In genomic region chr13:54760164-54760795, GRCm38 (mm10) we compare ENCODE assay signal across 13 mouse cellular contexts. TPM values are rescaled to one million over a fixed set of nuclear protein-coding genes. Genes with fewer than 3 reads are reported as not detected.
DNase-seq lines count a peak whose midpoint lies in the region; ATAC-seq lines count a peak whose summit lies in the region.
"Had no signal": no experiment of that assay in that cellular context is flagged by ENCODE, and none has a peak within 500 bp of the region (broad histone marks: within the 10 kb centered on the region; RNA-seq: fewer than 3 reads in every experiment).

No protein-coding gene starts in this region.

- peaks cover 39% of the 10 kb centered on the region for H3K27me3 ChIP-seq in neural tube, embryonic 15.5 days (replicated peaks)
- peaks cover 29% of the 10 kb centered on the region; the same call in 1 of the 2 replicates for H3K27me3 ChIP-seq in midbrain, embryonic 14.5 days (ENCODE audit: control insufficient read depth, insufficient read depth, low read length)

- intact Hi-C loops in left cerebral cortex, postnatal 10 days (cut with DNase I) = no loop called here
- intact Hi-C loops in heart, postnatal 10 days (cut with DNase I) = loop anchor here (10.0 kb wide), 1 partner anchor 45 kb away; no protein-coding TSS in a partner anchor

- H3K4me2 ChIP-seq in neural tube, embryonic 15.5 days = no peak overlapping the region
- H3K4me2 ChIP-seq in midbrain, embryonic 14.5 days (ENCODE audit: low read length) = no peak overlapping the region

- H3K9me3 ChIP-seq in neural tube, embryonic 15.5 days (replicated peaks) = no peaks in the 10 kb centered on the region
- no peaks in the 10 kb centered on the region for H3K9me3 ChIP-seq in midbrain, embryonic 14.5 days (ENCODE audit: control insufficient read depth, low read length)

- no peak overlapping the region for H3K9ac ChIP-seq in neural tube, embryonic 15.5 days (replicated peaks)
- no peak overlapping the region for H3K9ac ChIP-seq in midbrain, embryonic 14.5 days (replicated peaks; ENCODE audit: low read length)

- H3K27ac ChIP-seq in neural tube, embryonic 15.5 days (replicated peaks) = no peak overlapping the region
- no peak overlapping the region for H3K27ac ChIP-seq in midbrain, embryonic 14.5 days (replicated peaks; ENCODE audit: low read depth, low read length)
- H3K27ac ChIP-seq: macrophage had no signal

- H3K4me3 ChIP-seq in neural tube, embryonic 15.5 days (replicated peaks) = no peak overlapping the region
- H3K4me3 ChIP-seq in midbrain, embryonic 14.5 days (replicated peaks; ENCODE audit: low read depth, low read length) = no peak overlapping the region

- 65% methylated on average over 8 of the region's 8 CpGs for WGBS in neural tube, embryonic 15.5 days
- WGBS in midbrain, embryonic 14.5 days = 68% methylated on average over 8 of the region's 8 CpGs

- no peak for ATAC-seq in neural tube, embryonic 15.5 days (ENCODE audit: low FRiP score)
- peak; percentile 41 for ATAC-seq in frontal cortex, adult (ENCODE audit: low TSS enrichment)
- ATAC-seq in inflammation-experienced regulatory T-cells, adult 6 months = no peak
- ATAC-seq in midbrain, embryonic 14.5 days (ENCODE audit: low FRiP score, low TSS enrichment) = no peak

- H3K36me3 ChIP-seq in neural tube, embryonic 15.5 days = no peaks in the 10 kb centered on the region; the same call in 1 of the 2 replicates
- H3K36me3 ChIP-seq in midbrain, embryonic 14.5 days (ENCODE audit: control insufficient read depth, insufficient read depth, low read length) = no peaks in the 10 kb centered on the region

- peak; percentile 52 for DNase-seq in neural tube, embryonic 10.5 days (ENCODE audit: extremely low spot score, low spot score)
- DNase-seq in left cerebral cortex, postnatal 10 days (ENCODE audit: extremely low spot score in 1 of 2, low spot score in 2 of 2) = peak; percentile 79 to 86
- peak; percentile 95 for DNase-seq in telencephalon, adult 2 months (ENCODE audit: low read depth, low spot score)
- DNase-seq in heart, postnatal 10 days = no peak
- DNase-seq in midbrain, embryonic 14.5 days = no peak
- DNase-seq: heart, postnatal 4 days had no signal

- peaks cover 55% of the 10 kb centered on the region for H3K4me1 ChIP-seq in neural tube, embryonic 15.5 days
- H3K4me1 ChIP-seq in midbrain, embryonic 14.5 days (ENCODE audit: control insufficient read depth, insufficient read depth, low read length) = peaks cover 32% of the 10 kb centered on the region

RNA-seq across cellular contexts. Expression of gene Sncb, which starts 6.1 kb away (rescaled TPM):
- 110 and 122 TPM in 2 replicates for polyA plus RNA-seq in neural tube, embryonic 15.5 days (2015; fragmentation: Nextera tagmentation; extraction: Ambion mirVana)
- total RNA-seq in left cerebral cortex, postnatal 10 days (2021) = 100 to 1,000 TPM; 739 to 802 TPM
- polyA plus RNA-seq in inflammation-experienced regulatory T-cells, adult 6 months (2017; shearing (Covaris generic)) = 1 to 10 TPM in 1 of 3 experiments, under 1 TPM in 1, not detected in 1; 0.87 to 2.3 TPM
- not detected for total RNA-seq in heart, postnatal 10 days (2021)
- polyA plus RNA-seq in midbrain, embryonic 14.5 days (2014; fragmentation: Nextera tagmentation; extraction: Ambion mirVana) = 37.5 and 53.7 TPM in 2 replicates
- total RNA-seq: common myeloid progenitor, adult 5-6 weeks; heart, postnatal 4 days; MEL had no signal
- polyA plus RNA-seq: macrophage had no signal

RNA-seq across cellular contexts. Expression of gene Gprin1, which starts 10.6 kb away (rescaled TPM):
- 10.3 and 21.6 TPM in 2 replicates for polyA plus RNA-seq in neural tube, embryonic 15.5 days (2015; fragmentation: Nextera tagmentation; extraction: Ambion mirVana)
- 100 to 1,000 TPM; 213 to 226 TPM for total RNA-seq in left cerebral cortex, postnatal 10 days (2021)
- not detected for polyA plus RNA-seq in inflammation-experienced regulatory T-cells, adult 6 months (2017; shearing (Covaris generic))
- under 1 TPM; 0.05 to 0.10 TPM for total RNA-seq in heart, postnatal 10 days (2021)
- 19.1 and 29.4 TPM in 2 replicates for polyA plus RNA-seq in midbrain, embryonic 14.5 days (2014; fragmentation: Nextera tagmentation; extraction: Ambion mirVana)
- total RNA-seq: common myeloid progenitor, adult 5-6 weeks; MEL had no signal
- polyA plus RNA-seq: macrophage had no signal

RNA-seq across cellular contexts. Expression of gene Eif4e1b, which starts 23.5 kb away (rescaled TPM):
- not detected in 2 replicates for polyA plus RNA-seq in neural tube, embryonic 15.5 days (2015; fragmentation: Nextera tagmentation; extraction: Ambion mirVana)
- under 1 TPM in 1 of 2 experiments, not detected in 1; 0.17 TPM for total RNA-seq in left cerebral cortex, postnatal 10 days (2021)
- polyA plus RNA-seq in inflammation-experienced regulatory T-cells, adult 6 months (2017; shearing (Covaris generic)) = not detected
- total RNA-seq in heart, postnatal 10 days (2021) = not detected
- not detected in 2 replicates for polyA plus RNA-seq in midbrain, embryonic 14.5 days (2014; fragmentation: Nextera tagmentation; extraction: Ambion mirVana)
- total RNA-seq: common myeloid progenitor, adult 5-6 weeks; heart, postnatal 4 days; MEL had no signal
- polyA plus RNA-seq: macrophage; stomach, embryonic 14.5 days had no signal

RNA-seq across cellular contexts. Expression of gene Tspan17, which starts 28.9 kb away (rescaled TPM):
- polyA plus RNA-seq in neural tube, embryonic 15.5 days (2015; fragmentation: Nextera tagmentation; extraction: Ambion mirVana) = 112 and 137 TPM in 2 replicates
- total RNA-seq in left cerebral cortex, postnatal 10 days (2021) = 10 to 100 TPM; 64.3 to 69.0 TPM
- polyA plus RNA-seq in inflammation-experienced regulatory T-cells, adult 6 months (2017; shearing (Covaris generic)) = 1 to 10 TPM; 1.5 to 6.7 (median 2.2) TPM
- total RNA-seq in heart, postnatal 10 days (2021) = 10 to 100 TPM in 1 of 2 experiments, 1 to 10 TPM in 1; 10.0 to 14.3 TPM
- 25.5 and 40.2 TPM in 2 replicates for polyA plus RNA-seq in midbrain, embryonic 14.5 days (2014; fragmentation: Nextera tagmentation; extraction: Ambion mirVana)

RNA-seq across cellular contexts. Expression of gene Cdhr2, which starts 59.0 kb away (rescaled TPM):
- polyA plus RNA-seq in neural tube, embryonic 15.5 days (2015; fragmentation: Nextera tagmentation; extraction: Ambion mirVana) = 0.22 and 1.4 TPM in 2 replicates
- total RNA-seq in left cerebral cortex, postnatal 10 days (2021) = under 1 TPM; 0.34 to 0.51 TPM
- polyA plus RNA-seq in inflammation-experienced regulatory T-cells, adult 6 months (2017; shearing (Covaris generic)) = not detected
- total RNA-seq in heart, postnatal 10 days (2021) = not detected
- 0.22 and 0.23 TPM in 2 replicates for polyA plus RNA-seq in midbrain, embryonic 14.5 days (2014; fragmentation: Nextera tagmentation; extraction: Ambion mirVana)
- total RNA-seq: common myeloid progenitor, adult 5-6 weeks; heart, postnatal 4 days; MEL had no signal
- polyA plus RNA-seq: macrophage had no signal

Comparison
In these comparisons a context has a peak if more than half of its experiments do, and no peak if none do; other contexts are left out.
1. DNase-seq: peak in neural tube, embryonic 10.5 days (single experiment), left cerebral cortex, postnatal 10 days (2 of 2) and telencephalon, adult 2 months (single experiment); none in heart, postnatal 10 days (0 of 2) and midbrain, embryonic 14.5 days (single experiment).
2. RNA of gene Sncb, which starts 6.1 kb away (polyA plus RNA-seq): 110 to 122 TPM in neural tube, embryonic 15.5 days and 37.5 to 53.7 TPM in midbrain, embryonic 14.5 days; 0.87 to 2.3 TPM in inflammation-experienced regulatory T-cells, adult 6 months; every median in the first group is over 10 times any median in the second.
3. RNA of gene Gprin1, which starts 10.6 kb away (polyA plus RNA-seq): 10.3 to 21.6 TPM in neural tube, embryonic 15.5 days and 19.1 to 29.4 TPM in midbrain, embryonic 14.5 days; not detected in inflammation-experienced regulatory T-cells, adult 6 months; every median in the first group is over 10 times any median in the second.